Mouse (Mus musculus): ENCODE measurements at regions not wholly inside any gene's neighbourhood (a gene's known extent, or its start where the extent isn't known, plus 50 kb on each side); places are given as distances from the start of the nearest gene placed in this dataset.

DNA sequence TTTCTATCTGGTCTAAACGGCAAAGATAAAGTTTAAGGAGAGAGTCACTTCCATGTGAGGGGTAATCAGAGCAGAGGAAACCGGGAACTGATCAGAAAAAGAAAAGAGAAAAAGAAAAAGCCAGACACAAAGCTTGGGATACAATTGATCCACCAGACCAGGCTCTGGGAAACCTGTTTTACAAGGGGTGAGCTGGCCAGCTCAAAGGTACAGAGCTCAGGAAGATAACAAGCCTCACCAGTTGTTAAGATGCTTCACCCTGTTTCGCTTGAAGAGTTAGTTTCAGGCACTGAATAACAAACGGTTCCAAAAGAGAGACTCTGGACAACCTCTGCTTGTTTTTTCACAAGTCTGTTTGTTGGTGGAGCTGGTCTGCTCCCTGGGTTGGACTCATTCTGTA lies 92.9 kb upstream of the Magi3 start:
- TF ChIP-seq POLR2A (IDR thresholded peaks at IDR 0.05; ENCODE audit: control insufficient read depth in 1 of 2, insufficient read depth in 1 of 2, low read depth in 1 of 2, low read length in 2 of 2, poor library complexity in 1 of 2) (no peak), CTCF (IDR thresholded peaks at IDR 0.05 in 2 of 3, conservative IDR thresholded peaks at IDR 0.05 in 1 of 3; ENCODE audit: control insufficient read depth in 1 of 3, insufficient read depth in 1 of 3, low read depth in 2 of 3, low read length in 3 of 3, poor library complexity in 1 of 3, severe bottlenecking in 1 of 3) (no peak)

All from MEL (cell line).